Mouse (Mus musculus) E14TG2a.4 (cell line): ENCODE data around the gene Ccdc13.

Experiments
- CTCF ChIP-seq: conservative IDR thresholded peaks from 2 replicates; pipeline ENCODE4 v1.5.1; 2014; ENCODE audit warnings: low read length
- NANOG ChIP-seq: IDR thresholded peaks from 2 replicates; pipeline ENCODE4 v1.6.1; 2014; ENCODE audit warnings: borderline replicate concordance, low read length, mixed read lengths

DNA sequence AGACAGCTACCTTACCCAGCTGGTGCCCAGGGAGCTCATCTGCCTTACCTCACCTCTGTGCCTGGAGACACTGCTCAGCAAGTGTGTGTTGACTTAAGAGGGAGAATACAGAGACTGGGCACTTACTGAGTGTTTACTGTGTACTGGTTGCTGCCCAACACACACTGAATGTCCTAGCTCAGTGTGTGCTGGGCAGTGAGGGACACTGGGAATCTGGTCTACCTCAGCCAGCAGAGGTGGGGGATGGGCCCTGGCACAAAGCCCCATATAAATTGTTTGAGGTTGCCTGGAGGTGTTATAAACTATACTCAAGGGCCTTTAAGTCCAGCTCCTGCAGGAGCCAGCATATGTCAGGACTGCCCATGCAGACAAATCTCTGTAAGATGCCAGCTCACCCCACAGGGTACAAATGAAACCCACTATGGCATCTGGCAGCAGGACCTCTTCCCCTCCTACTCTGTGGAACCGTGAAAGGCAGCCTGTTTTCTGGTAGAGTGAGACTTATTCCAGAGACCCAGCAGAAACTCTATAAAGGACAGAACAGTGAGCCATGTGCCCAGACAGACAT is 44.2 kb downstream of the Ccdc13 start:
- no peak for TF ChIP-seq CTCF
- TF ChIP-seq NANOG = no peak
